Mouse (Mus musculus): ENCODE measurements at regions not wholly inside any gene's neighbourhood (a gene's known extent, or its start where the extent isn't known, plus 50 kb on each side); places are given as distances from the start of the nearest gene placed in this dataset.
"Not testable (repeated sequence)": the region's sequence is repeated elsewhere in the genome, so short reads cannot be mapped to it uniquely, and the experiment has no call there.

DNA sequence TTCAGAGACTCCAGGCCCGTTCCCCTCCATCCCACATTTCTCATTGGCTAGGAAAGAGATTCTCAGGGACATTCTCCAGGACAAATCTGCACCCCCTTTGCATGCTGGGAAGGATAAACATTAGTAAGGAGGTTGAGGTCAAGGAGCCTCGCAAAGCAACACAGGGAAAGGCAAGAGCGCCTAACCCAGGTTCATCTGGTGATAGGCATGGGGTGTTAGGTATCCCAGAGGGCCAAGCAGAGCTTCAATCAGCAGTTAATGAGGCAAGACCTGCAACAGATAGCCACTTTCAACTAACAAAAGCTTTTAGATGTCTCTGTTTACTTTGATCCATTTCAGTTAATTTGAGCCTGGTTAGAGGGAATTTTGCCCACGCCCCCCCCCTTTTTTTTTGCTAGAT lies 184.5 kb upstream of the Cdkn3 start:
- no peak overlapping the region for H3K4me2 ChIP-seq
- no peak overlapping the region for H3K27ac ChIP-seq
- no peak overlapping the region for H3K4me3 ChIP-seq
- H3K9me3 ChIP-seq (replicated peaks), result no peaks in the 10 kb centered on the region
- no peaks in the 10 kb centered on the region for H3K36me3 ChIP-seq (ENCODE audit: poor library complexity, severe bottlenecking)
- no peak overlapping the region for H3K9ac ChIP-seq
- no peaks in the 10 kb centered on the region for H3K27me3 ChIP-seq
- WGBS, result 58% methylated on average over 4 of the region's 4 CpGs
- ATAC-seq, result no peak
- H3K4me1 ChIP-seq, result 0 out of 2 replicates have a peak, but pooled peaks cover 4% of the 10 kb centered on the region

DNA sequence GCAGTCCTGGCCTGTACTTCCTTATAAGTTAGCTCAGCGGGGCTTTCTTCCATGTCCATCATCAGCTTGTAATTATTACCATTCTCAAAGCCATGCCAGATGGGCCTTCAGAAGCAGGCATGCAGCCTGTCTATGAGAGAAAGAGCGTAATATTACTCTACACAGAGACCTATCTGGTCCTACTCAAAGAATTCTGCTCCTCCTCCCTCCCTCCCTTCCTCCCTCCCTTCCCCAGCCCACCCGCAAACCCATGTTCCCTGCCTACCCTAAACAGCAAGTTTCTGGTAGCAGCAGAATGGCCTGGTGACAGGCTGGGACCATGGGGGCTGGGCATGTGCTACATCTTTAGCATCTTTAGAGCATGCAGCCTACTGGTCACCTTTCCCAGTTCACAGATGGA lies 184.9 kb upstream of the Cdkn3 start:
- Histone ChIP-seq H3K27ac (no peak overlapping the region), H3K9me3 (replicated peaks) (no peaks in the 10 kb centered on the region)

DNA sequence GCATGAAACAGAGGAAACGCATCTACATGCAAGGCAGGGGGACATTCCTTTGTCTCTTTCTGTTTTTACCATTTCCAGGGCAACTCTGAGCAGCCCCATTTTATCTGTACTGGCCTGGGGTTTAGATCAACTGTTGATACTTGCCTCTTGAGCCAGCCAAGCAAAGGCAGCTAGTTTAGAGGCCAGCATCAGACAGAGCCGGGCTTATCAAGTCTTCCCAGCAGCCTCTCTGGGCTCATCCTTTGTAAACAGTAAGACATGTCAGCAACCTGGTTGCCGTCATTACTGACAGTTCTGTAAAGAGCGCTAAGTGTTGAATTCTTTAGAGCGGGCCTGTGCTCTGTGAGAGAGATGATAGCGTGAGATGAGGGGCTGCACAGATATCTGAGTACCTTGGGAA lies 182.9 kb upstream of the Bmp4 start:
- WGBS, result 75% methylated on average over 6 of the region's 6 CpGs
- ATAC-seq, result no peak

More for the DNA sequence above, 184.9 kb upstream of the Cdkn3 start:
- Histone ChIP-seq H3K4me3 (no peak overlapping the region), H3K36me3 (ENCODE audit: poor library complexity, severe bottlenecking) (no peaks in the 10 kb centered on the region), H3K4me2 (no peak overlapping the region), H3K9ac (no peak overlapping the region), H3K27me3 (no peaks in the 10 kb centered on the region), H3K4me1 (0 out of 2 replicates have a peak, but pooled peaks cover 4% of the 10 kb centered on the region)
- 75% methylated on average over 3 of the region's 3 CpGs for WGBS
- ATAC-seq, result no peak

DNA sequence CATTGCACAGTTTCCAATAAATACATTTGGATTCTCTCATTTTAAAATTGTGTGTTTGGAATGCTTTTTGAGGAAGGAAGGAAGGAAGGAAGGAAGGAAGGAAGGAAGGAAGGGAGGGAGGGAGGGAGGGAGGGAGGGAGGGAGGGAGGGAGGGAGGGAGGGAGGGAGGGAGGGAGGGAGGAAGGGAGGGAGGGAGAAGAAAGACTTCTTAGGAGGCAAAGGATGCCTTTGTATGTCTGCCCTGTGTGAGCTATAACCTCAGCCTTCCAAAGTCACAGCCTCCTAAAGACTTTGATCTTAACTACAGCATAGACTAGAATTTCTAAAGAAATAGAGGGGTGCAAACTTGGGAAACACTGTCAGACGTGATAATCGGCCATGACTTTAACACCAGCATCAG lies 182.5 kb upstream of the Bmp4 start:
- H3K4me3 ChIP-seq; H3K27me3 ChIP-seq; H3K36me3 ChIP-seq (ENCODE audit: poor library complexity, severe bottlenecking); H3K27ac ChIP-seq; H3K9ac ChIP-seq; H3K4me1 ChIP-seq; H3K9me3 ChIP-seq (replicated peaks); H3K4me2 ChIP-seq; ATAC-seq: not testable (repeated sequence)
- WGBS, result 76% methylated on average over 2 of the region's 2 CpGs

More for the DNA sequence above, 182.9 kb upstream of the Bmp4 start:
- Histone ChIP-seq H3K4me3 (no peak overlapping the region), H3K9me3 (replicated peaks) (no peaks in the 10 kb centered on the region), H3K9ac (no peak overlapping the region), H3K4me1 (0 out of 2 replicates have a peak, but pooled peaks cover 4% of the 10 kb centered on the region), H3K36me3 (ENCODE audit: poor library complexity, severe bottlenecking) (no peaks in the 10 kb centered on the region), H3K27me3 (no peaks in the 10 kb centered on the region), H3K4me2 (no peak overlapping the region), H3K27ac (no peak overlapping the region)

GRCm38 (mm10) chr14:46571841-46572240 lies 181.4 kb upstream of the Bmp4 start:
- no peaks in the 10 kb centered on the region for H3K27me3 ChIP-seq
- H3K9ac ChIP-seq, result no peak overlapping the region
- H3K36me3 ChIP-seq (ENCODE audit: poor library complexity, severe bottlenecking), result no peaks in the 10 kb centered on the region
- WGBS, result 54% methylated on average over 1 of the region's 1 CpGs
- no peak overlapping the region for H3K27ac ChIP-seq
- no peak overlapping the region for H3K4me2 ChIP-seq
- H3K4me3 ChIP-seq, result no peak overlapping the region
- ATAC-seq, result no peak
- no peaks in the 10 kb centered on the region for H3K4me1 ChIP-seq
- H3K9me3 ChIP-seq (replicated peaks), result no peaks in the 10 kb centered on the region

DNA sequence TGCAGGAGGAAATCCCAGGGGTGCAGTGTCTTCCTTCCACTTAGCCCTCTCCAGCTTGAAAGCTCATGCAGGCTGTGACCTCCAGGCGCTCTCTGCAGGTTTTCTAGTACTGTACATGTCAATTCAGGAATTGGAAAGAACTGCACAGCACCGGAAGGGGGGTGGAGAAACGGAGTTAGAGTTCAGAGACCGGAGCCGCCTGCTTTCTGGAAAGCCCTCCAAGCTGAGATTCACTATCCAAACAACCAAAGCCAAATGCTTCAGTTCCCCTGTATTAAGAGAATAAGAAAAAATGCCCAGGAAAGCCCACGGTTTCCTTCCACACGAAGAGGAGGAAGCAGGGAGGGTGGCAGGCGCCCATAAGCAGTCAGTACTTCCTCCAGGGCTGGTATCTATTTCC lies 178.8 kb upstream of the Bmp4 start:
- no peak for ATAC-seq
- H3K36me3 ChIP-seq (ENCODE audit: poor library complexity, severe bottlenecking), result no peaks in the 10 kb centered on the region
- 87% methylated on average over 8 of the region's 8 CpGs for WGBS
- no peak overlapping the region for H3K27ac ChIP-seq
- no peak overlapping the region for H3K4me2 ChIP-seq
- H3K9me3 ChIP-seq (replicated peaks), result no peaks in the 10 kb centered on the region
- H3K27me3 ChIP-seq, result no peaks in the 10 kb centered on the region
- H3K4me1 ChIP-seq, result no peaks in the 10 kb centered on the region
- no peak overlapping the region for H3K4me3 ChIP-seq
- H3K9ac ChIP-seq, result no peak overlapping the region

- H3K4me1 ChIP-seq, result no peaks in the 10 kb centered on the region
- 56% methylated on average over 3 of the region's 3 CpGs for whole genome bisulfite sequencing
- H3K27me3 ChIP-seq, result no peaks in the 10 kb centered on the region
- H3K9me3 ChIP-seq (replicated peaks), result no peaks in the 10 kb centered on the region
- no peak overlapping the region for H3K27ac ChIP-seq
- H3K4me3 ChIP-seq, result no peak overlapping the region
- no peaks in the 10 kb centered on the region for H3K36me3 ChIP-seq (ENCODE audit: poor library complexity, severe bottlenecking)
- no peak for ATAC-seq
- no peak overlapping the region for H3K4me2 ChIP-seq
- no peak overlapping the region for H3K9ac ChIP-seq
These were observed 176.9 kb upstream of the Bmp4 start for GRCm38 (mm10) chr14:46567411-46567780.

DNA sequence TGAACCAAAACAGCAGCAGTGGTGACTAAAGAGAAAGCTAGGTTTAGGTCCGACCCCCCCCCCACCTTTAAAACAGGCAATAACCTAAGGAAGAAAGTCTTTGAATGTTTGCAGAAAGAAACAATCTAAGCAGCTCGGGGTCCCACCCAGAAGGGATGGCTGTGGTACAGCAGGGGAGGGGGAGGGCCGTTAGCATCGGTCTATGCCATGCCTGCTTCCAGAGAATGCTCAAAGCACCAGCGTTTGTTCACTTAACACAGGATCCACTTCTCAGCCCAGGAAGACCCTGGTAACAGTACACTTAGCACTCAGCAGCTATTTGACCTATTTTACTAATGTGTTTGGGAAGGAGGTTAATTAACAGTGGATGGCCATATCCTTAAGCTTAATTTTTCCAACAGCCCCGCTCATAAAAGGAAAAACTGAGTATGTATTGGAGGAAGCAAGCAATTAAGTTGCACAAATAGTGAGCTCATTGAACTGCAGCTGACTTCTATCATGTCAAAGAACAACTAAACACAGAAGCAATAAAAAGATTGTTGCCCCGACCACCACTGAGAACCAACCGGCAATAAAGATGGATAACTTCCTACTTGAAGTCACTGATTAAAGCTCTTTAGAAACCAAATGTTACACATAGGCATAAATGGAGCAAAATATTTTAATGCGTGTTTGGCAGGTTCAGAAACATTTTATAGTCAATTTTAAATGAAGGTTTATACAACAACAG lies 176.4 kb upstream of the Bmp4 start:
- ATAC-seq, result no peak
- no peaks in the 10 kb centered on the region for H3K4me1 ChIP-seq
- H3K27me3 ChIP-seq, result no peaks in the 10 kb centered on the region
- H3K4me2 ChIP-seq, result no peak overlapping the region
- no peak overlapping the region for H3K27ac ChIP-seq
- H3K9me3 ChIP-seq (replicated peaks), result no peaks in the 10 kb centered on the region
- no peak overlapping the region for H3K4me3 ChIP-seq
- no peak overlapping the region for H3K9ac ChIP-seq
- 67% methylated on average over 9 of the region's 9 CpGs for WGBS
- no peaks in the 10 kb centered on the region for H3K36me3 ChIP-seq (ENCODE audit: poor library complexity, severe bottlenecking)

- H3K36me3 ChIP-seq (ENCODE audit: poor library complexity, severe bottlenecking), result no peaks in the 10 kb centered on the region
- no peaks in the 10 kb centered on the region for H3K27me3 ChIP-seq
- H3K9me3 ChIP-seq (replicated peaks), result no peaks in the 10 kb centered on the region
- H3K4me1 ChIP-seq, result no peaks in the 10 kb centered on the region
- no peak overlapping the region for H3K4me2 ChIP-seq
- ATAC-seq, result 0 out of 2 replicates have a peak, but pooled peaks have one; percentile 38
- H3K4me3 ChIP-seq, result no peak overlapping the region
- 12% methylated on average over 3 of the region's 3 CpGs for WGBS
- H3K27ac ChIP-seq, result no peak overlapping the region
- H3K9ac ChIP-seq, result no peak overlapping the region
These were observed 174.5 kb upstream of the Bmp4 start for GRCm38 (mm10) chr14:46564998-46565397.

GRCm38 (mm10) chr14:46562016-46562415 lies 171.5 kb upstream of the Bmp4 start:
- Histone ChIP-seq H3K4me3 (no peak overlapping the region), H3K9ac (no peak overlapping the region), H3K27me3 (no peaks in the 10 kb centered on the region), H3K36me3 (ENCODE audit: poor library complexity, severe bottlenecking) (no peaks in the 10 kb centered on the region), H3K9me3 (replicated peaks) (no peaks in the 10 kb centered on the region), H3K4me1 (no peaks in the 10 kb centered on the region), H3K4me2 (no peak overlapping the region), H3K27ac (no peak overlapping the region)
- no peak for ATAC-seq
- WGBS, result 91% methylated on average over 5 of the region's 5 CpGs

DNA sequence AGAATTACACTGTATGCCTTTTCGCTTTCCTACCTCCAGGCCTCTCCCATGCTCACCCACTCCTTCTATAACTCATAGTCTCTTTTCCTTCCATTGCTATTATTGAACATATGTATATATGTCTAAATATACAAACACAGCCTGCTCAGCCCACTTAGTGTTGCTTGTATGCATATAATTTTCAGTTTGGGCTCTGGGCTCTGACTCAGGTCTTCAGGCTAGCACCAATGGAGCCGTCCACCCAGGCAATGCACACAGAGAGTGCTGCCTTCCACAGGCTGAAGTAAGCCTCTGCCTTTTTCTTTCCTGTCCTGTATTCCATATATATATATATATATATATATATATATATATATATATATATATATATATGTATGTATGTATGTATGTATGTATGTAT lies 162.8 kb upstream of the Bmp4 start:
- no peak overlapping the region for H3K4me2 ChIP-seq
- H3K4me3 ChIP-seq, result no peak overlapping the region
- ATAC-seq, result no peak
- no peak overlapping the region for H3K27ac ChIP-seq
- no peak overlapping the region for H3K9ac ChIP-seq
- no peaks in the 10 kb centered on the region for H3K36me3 ChIP-seq (ENCODE audit: poor library complexity, severe bottlenecking)
- no peaks in the 10 kb centered on the region for H3K4me1 ChIP-seq
- 89% methylated on average over 2 of the region's 2 CpGs for WGBS
- H3K9me3 ChIP-seq (replicated peaks), result no peaks in the 10 kb centered on the region
- no peaks in the 10 kb centered on the region for H3K27me3 ChIP-seq

DNA sequence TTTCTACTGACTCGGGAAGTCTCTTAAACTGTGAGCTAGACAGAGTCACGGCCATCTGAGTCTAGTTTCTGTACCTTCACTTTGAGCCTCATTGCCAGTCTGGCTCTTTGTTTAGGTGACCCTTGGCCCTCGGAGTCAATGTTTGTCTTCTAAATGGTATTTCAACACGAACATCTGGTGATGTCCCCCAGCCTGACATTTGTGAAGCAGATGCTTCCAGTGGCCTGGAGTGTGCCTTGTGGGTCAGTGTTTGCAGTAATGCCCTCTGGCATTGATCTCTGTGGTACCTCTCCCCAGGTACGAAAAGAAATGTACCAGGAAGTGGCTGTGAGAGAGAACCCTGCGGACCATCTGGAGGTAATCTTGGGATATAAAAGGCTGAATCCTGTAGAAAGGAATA lies 155.7 kb upstream of the Bmp4 start:
- no peak for ATAC-seq
- H3K27me3 ChIP-seq, result no peaks in the 10 kb centered on the region
- H3K9me3 ChIP-seq (replicated peaks), result 0 out of 2 replicates have a peak, but pooled peaks cover 7% of the 10 kb centered on the region
- no peak overlapping the region for H3K9ac ChIP-seq
- no peak overlapping the region for H3K4me3 ChIP-seq
- no peak overlapping the region for H3K4me2 ChIP-seq
- no peak overlapping the region for H3K27ac ChIP-seq
- no peaks in the 10 kb centered on the region for H3K36me3 ChIP-seq (ENCODE audit: poor library complexity, severe bottlenecking)
- H3K4me1 ChIP-seq, result no peaks in the 10 kb centered on the region
- WGBS, result 86% methylated on average over 6 of the region's 6 CpGs

Measured in forebrain, embryonic 13.5 days (tissue).